Mouse (Mus musculus) urinary bladder, postnatal 14 days (tissue): ENCODE measurements around the gene Depp1.
"Not testable (repeated sequence)": the region's sequence is repeated elsewhere in the genome, so short reads cannot be mapped to it uniquely, and the experiment has no call there.

Source experiments
- DNase-seq: peaks from one replicate; pipeline ENCODE4 v3.0.0; 2021; ENCODE audit warnings: low spot score

Gene Depp1

DNA sequence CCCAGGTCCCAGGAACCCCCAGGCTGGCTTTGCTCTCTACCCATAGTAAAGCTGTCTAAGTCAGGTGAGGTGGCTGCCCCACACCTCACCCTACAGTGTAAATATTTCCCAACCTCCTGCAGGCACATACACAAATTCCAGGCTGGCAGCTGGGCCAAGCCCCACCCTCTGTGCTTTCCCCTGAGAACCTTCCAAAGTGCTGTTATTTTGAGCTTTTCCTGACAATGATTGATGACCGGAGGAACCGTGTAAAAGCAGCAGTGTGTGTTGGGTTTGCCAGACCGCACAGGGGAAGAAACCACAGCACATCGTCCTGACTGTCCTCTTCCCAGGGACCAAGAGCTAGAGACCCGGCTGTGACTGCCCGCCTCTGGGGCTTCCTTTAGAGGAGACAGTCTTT, at the start of gene Depp1:
Gene Depp1 (plus strand): TSS at position 204 of the 400 bp plus-strand sequence.
- peak; percentile 75 for DNase-seq

DNA sequence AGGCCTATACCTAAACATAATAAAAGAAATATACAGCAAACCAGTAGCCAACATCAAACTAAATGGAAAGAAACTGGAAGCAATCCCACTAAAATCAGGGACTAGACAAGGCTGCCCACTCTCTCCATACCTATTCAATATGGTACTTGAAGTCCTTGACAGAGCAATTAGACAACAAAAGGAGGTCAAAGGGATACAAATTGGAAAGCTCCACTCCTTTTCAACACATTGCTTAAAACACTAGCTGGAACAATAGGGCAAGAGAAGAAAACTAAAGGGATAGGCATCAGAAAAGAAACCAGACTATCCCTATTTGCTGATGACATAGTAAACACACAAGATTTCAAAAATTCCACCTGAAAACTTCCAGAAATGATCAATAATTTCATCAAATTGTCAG, 49.4 kb upstream of the Depp1 start:
- DNase-seq, result not testable (repeated sequence)

DNA sequence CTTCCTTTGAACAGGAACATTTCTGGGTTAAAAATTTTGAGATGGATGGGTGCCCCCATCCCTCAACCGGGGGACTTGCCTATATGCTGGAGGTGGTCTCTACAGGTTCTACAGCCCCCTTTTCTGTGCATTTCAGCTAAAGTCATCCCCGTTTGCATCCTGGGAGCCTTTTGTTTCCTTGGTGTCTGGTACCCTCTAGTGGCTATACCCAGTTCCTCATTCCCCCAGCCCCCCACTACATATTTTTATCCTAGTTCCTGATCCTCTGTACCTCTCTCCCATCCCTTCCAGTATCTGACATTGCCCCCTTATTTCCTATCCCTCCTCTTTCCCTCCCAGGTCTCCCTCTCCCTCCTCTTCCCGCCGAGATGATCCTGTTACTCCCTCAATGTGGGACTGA, 43.2 kb upstream of the Depp1 start:
- no peak for DNase-seq

DNA sequence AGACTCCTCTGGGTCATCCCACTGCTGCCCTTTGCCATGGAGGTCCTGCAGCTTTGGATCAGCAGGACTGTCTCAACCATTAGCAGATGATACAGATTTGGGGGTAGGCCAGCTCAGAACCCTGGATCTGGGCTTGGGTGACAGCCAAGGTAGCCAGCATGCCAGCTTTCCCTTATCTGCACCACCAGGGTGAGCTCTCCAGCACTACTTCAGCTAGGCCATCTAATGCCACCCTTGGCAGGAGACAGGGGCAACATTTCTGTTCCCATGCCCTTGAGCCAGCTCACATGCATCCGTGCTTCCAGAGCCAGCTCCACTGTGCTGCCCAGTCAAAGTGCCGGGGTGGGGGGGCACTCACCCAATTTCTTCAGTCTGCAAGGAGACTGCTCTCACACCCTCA, 34.7 kb upstream of the Depp1 start:
- no peak for DNase-seq

DNA sequence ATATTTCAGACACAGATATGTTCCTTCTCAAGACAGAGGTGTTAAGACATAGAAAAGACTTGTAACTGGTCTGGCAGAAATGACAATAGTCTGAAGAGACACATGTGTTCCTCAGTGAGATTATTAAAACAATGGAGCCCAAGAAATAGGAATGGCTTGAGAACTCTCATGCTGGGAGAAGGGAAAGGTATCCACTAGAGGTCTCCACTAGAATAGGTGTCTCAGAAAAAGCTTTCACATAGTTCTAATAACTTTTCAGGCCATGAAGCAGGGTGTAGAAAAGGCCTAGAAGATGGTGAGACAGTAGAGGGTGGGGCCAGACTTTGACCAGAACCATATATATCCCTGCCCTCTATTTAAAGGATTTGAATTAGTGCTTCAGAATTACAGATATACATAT, 32.3 kb upstream of the Depp1 start:
- no peak for DNase-seq

DNA sequence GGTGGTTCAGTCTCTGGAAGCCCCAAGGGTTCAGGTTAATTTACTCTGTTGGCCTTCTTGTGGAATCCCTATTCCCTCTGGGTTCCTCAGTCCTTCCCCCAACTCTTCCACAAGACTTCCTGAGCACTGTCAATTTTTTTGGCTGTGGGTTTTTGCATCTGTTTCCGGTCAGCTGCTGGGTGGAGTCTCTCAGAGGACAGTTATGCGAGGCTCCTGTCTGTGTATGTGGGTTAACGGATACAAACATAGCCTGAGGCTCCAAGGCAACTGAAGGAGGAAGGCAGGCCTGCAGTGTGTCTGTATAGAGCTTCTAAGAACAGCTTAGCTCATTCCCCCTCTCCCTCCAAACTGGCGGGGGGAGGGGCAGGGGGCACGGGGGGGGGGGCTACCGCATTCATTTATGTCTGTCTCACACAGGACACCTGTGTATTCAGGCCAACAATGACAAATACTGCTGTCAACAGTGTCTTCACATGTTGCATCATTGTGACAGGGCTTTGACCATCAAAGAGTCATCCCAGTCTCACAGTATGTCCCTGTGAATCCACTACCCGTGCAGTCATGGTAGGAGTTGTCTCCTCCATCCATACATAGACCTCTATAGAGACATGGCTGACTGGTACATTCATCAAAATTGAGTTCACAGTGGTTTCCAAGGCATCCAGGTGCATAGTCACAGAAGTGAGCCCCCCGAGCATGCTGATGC, 28.9 kb upstream of the Depp1 start:
- no peak for DNase-seq

DNA sequence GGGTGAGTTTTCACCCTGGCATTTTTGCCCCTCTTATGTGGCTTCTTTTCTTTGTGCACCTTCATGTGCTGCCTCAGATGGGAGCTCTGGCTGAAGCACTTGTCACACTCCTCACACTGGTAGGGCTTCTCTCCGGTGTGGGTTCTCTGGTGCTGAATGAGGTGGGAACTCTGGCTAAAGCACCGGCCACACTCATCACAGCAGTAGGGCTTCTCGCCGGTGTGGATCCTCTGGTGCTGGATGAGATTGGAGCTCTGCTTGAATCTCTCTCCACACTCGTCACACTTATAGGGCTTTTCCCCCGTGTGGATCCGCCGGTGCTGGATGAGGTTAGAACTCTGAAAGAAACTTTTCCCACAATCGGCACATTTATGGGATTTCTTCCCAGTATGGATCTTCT, 24.0 kb upstream of the Depp1 start:
- DNase-seq, result not testable (repeated sequence)

DNA sequence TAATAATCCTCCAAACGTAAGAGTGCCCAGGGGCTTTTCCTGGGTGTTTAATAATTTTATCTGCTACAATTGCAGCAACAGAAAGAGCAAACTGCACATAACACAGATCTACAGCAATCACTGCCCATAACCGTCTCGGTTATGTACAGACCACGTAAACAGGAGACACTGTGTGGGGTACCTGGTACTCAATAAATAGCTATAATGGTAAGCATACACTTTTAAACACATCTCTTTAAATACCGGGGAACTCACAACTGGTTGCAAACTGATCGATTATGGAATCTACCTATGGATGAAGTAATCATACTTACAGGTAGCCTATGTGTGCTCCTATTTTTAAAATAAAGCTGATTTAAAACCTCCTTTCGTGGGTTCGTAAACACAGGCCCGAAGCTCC, 22.3 kb upstream of the Depp1 start:
- DNase-seq, result no peak

DNA sequence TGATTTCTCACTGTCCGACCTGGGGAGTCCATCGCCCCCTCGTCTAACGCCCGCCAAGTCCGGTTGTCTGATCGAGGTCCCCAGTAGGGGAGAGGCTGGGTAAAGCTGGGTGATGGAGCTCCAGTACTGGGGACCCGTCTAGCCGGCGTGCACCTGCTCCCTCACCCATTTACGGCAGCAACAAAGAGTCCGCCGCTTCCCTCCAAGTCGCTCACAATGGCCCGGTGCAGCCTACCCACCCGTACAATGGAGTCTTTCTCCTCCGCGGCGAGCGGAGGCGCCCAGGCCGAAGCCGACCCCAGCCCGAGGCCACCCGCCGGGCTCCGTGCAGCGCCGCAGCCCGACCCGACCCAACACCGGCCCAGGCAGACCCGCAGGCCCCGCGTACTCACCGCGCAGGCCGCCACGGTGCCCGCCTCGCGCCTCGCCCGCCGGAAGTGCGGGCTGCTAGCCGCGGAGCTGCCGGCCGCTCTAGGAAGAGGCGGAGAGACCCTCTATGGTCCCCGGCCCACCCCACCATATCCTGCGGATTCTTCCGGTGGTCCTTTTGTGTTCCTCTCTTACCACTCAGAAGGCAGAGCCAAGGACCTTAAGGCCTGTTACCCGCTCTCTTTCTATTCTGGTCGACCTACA, 21.8 kb upstream of the Depp1 start, which contains the start of gene Zfp422:
Gene Zfp422 (minus strand): TSS at position 461 of the 633 bp plus-strand sequence.
- DNase-seq, result peak; percentile 67

DNA sequence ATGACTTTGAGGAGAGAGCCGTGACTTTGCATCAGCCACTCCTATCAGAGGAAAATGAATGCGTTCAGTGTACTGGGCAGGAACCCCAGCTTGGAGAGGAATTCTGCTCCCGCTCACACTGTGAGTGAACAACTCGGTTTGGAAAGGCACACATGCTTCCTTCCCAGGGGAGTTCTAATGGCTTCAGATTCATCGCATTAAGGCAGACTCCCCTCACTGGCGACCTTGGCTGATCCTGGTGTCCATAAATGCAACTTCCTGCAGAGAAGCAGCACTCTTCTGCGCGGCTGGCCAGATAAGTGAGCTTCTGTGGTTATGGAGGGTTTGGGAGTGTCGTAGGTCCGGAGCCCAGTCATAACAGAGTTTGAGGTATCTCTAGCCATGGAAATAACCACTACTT, 20.6 kb upstream of the Depp1 start:
- no peak for DNase-seq

DNA sequence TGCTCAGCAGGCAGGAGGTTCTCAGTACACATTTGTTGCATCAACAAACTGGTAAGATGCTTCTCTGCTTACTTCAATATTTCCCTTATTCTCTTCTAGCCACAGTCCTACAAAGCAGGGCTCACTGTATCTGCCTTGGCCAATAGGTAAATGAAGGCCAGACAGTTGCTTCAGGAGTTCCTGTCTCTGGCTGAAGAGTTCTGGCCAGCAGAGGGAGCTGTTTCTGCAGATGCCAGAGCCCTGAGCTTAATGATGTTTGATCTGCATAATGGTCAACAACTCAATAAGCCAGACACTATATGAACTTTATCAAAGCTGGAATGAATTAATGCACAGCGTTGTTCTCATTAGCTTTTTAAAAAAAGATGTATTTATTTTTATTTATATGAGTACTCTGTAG, 18.3 kb upstream of the Depp1 start:
- peak; percentile 89 for DNase-seq

DNA sequence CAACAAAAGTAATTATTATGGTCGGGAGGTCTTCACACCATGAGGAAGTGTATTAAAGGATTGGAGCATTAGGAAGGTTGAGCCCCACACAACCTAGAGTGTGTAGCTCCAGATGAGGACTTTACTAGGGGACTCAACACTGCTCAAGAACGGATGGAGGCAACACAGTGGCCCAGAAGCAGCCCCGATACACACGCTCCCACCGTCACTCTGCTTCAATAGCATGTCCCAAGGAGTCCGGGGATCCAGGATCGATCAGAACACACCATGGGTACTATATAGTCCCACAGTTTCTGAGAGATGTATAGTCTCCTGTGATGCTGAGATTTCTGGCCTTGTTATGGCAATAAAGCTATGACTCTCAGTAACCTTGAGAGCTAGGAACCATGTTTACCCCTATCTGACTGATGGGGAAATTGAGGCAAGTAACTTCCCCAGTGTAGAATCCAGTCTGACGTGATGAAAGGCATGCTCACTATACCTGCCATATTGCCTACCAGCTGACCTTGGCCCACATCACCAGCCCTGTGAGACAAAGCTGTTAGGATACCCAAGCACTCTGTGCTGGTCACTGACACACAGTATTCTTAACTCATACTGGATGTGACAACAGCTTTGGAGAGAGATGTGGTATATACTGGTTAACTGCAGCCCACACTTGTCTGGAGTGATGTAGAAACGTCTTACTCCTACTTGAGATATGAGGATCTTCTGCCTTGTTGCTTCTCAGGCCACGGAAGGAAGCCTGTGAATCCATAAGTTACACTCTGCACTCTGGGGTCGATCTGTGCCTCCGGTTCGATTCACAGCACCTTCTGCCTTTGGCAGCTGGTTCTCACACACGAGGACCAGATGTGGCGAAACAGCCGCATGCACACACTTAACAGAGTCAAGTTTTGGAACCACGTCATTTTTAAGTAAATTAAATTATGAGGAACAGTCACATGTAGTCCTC, 16.4 kb upstream of the Depp1 start:
- DNase-seq, result no peak

DNA sequence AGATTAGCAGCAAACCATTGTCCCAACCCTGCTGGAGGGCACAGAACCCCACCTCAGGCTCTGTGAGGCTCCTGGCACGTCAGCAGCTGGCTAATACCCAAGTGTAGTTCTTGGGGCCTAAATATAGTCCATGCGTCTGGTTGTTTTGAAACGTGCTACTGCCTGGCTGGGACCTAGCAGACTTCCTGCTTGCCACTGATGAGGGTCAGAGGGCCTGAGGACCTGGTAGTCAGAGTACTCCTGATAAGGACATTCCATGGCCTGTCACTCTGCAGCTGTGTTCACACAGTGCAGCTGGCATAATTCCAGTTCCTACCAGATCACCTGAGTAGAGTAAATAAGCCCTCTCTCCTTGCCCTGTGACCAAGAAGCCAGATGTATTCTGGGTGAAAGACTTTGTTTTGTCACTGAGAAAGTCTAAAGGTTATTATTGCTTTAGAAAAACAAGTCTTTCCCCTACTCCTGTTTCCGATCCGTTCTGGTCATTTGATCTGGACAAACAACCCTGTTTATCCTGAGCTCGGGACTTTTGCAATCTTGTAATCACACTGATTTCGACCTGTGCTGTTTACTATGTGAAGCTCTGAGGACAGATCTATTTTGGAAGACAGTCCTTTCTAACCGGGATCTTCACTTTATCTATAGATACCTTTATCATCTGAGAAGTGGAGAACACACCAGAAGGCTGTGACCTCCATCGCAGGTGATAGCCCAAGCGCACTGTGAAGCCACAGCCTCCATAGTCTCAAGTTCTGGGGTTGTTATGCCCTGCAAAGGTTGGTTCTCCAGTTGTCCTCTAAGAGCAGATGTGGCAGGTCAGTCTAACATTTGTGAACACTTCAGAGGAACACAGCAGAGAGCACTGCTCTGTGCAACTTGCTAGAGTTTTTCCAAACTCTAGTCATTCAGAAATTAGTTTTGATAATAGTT, 14.9 kb upstream of the Depp1 start:
- peak; percentile 74 for DNase-seq

DNA sequence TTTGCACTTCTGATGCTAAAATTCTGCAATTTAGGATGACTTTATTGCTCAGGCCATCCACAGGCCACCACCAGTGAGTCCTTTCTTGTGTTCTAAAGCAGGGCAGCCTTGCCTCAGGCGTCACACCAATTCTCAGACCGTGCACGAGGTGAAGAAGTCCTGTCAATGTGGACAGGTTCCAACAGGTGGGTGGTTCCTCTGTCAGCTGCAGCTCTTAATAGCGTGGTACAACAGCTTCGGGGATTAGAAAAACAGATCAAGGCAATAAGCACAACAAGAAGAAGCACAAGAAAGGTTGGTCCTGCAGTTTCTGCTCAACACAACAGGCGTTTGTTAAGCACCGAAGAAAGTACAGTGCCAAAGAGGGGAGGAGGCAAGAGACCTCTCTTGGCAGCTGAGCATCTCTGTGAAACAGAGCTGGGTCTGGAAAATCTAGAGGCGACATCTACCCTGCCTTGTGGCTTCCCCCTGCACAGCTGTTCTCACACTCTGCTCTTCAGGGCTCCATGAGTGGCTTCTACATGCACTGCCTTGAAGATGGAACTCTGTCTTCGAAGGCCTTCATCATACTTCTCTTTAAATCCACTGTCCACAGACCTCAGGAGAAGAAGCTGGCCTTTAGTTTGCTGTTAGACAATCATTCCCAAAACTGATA, 13.7 kb upstream of the Depp1 start:
- DNase-seq, result no peak

DNA sequence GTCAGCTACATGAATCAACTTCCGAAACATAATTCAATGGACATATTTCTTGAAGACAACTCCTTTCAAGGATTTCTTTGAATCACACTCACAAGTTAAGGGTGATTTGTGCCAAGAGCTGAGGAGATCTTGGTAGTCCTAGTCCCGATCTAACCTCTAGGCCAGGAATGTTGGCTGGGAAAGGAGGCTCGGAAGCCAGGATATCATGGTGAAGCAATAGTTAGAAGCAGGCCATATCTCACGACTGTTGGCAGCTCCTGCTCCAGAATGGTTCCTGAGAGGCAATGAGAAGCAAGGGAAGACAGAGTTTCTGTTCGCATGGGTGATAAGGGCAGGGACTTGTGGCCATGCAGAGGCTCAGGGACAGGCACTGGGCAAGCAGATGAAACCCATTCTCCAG, 12.9 kb upstream of the Depp1 start:
- no peak for DNase-seq

DNA sequence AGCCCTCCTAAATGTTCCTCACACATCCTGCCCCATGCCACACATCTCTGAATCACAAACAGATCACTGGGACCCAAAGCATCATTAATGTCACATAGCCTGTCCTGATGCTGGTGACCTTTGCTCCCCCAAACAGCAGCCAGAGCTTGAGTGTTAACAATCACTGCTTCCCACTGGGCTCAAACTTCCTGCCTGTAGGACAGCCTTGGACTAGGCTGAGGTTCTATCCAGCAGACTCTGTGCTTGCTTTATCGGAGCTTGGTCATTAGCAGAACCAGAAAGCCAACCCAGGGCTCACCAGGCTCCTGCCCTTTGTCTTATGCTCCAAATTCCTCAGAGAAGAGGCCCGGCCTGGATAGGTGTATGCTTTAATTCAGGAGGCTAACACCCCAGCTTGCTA, 11.5 kb upstream of the Depp1 start:
- no peak for DNase-seq

DNA sequence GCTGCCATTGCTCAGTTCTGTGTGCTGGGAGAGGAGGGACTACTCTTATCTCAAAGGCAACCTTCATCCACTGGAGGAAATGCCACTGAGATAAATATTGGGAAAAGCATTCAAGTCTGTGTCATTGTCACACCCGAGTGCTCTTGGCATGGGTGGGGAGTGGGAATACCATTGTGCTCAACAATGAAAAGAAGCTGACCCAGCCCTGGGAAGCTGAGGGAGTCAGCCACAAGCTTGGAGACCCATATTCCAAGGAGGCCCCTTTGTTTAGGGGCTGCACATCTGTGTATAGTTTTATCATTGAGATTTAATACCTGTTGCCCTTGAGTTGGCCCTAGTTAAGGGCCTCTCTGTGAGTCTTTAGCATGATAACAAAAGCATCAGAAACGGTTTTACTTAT, 10.7 kb upstream of the Depp1 start:
- DNase-seq, result no peak

DNA sequence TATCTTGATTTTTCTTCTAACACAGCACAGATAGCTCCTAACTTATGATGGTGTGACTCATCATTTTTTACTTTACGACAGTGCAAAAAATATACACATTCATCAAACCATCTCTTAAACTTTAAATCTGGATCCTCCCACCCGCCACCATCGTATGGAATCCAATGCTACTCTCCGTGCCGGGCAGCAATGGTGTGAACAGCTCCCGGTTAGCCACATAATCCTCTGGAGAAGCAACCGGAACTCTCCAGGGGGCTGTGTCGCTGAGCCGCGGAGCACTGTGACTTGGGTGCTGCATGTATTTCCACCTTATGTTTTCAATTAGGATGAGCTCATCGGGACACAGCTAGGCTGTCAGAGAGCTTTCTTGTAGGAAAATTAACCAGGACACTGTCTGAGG, 7.5 kb upstream of the Depp1 start:
- DNase-seq, result no peak

DNA sequence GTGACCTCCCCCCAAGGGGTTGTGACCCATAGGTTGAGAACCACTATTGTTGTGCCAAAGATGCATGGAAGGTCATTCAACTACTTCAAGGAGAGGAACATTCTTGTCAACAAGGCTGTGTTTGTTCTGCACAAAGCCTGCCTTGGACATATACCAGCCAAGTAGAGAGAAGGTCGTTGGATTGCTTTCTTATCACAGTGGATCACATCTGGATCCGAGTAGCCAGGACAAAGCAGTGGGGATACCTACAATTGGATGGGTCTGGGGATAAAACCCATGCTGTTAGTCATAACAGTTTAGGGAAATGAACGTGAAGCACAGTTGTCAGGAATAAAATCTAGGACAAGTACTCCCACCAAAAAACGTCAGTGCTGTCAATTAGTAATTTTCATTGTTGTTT, 6.5 kb upstream of the Depp1 start:
- DNase-seq, result no peak

DNA sequence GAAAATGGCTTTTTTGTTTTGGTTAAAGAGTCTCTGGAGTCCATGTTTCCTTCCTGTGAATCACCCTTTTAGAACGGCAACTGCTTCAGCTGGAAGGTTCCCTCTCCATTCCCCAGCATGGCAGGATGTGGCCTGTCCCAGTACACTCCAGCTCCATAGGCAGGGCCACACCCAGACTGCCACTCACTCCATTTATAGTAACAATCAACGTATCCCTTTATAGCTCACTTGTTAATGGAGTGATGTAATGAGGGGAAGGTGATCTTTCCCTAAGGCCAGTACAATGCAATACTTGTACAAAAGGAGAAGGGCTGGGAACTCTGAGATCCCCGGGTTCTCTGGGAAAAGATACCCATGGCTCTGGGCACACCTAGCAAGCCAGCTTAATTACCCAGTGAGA, 6.1 kb upstream of the Depp1 start:
- DNase-seq, result no peak

DNA sequence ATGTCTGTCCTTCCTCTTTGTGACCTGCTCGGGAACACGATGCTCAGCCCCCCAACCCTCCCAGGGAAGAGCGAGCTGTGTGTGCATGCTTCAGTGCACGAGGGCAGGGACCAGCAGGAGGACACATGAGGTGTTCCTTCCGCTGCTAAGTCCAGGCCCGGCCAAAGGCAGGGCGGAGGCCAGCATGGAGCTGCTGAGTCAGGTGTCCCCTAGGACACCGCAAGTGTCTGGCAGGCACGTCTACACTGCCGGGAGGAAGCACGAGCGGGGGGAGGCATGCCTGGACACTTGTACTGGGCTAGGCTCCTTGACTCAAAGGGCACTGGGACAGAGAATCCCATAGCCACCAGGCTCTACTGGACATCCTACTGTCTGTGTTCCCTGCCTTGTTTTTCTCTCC, 2.6 kb upstream of the Depp1 start:
- DNase-seq, result peak; percentile 41
